Mouse (Mus musculus) heart, adult 2 months (tissue): ENCODE results near the gene Klhdc7b.

Experiments used
- EP300 ChIP-seq: fragments of 200-500 bp; IDR thresholded peaks from 2 replicates; pipeline ENCODE4 v1.6.1; 2011; ENCODE audit warnings: low read depth, low read length, control low read depth; ENCODE audit not compliant: insufficient read depth
- POLR2A ChIP-seq: fragments of 200-500 bp; IDR thresholded peaks from 2 replicates; pipeline ENCODE4 v1.6.1; 2011; ENCODE audit warnings: mild to moderate bottlenecking, low read depth, low read length, control low read depth; ENCODE audit not compliant: insufficient read depth

DNA sequence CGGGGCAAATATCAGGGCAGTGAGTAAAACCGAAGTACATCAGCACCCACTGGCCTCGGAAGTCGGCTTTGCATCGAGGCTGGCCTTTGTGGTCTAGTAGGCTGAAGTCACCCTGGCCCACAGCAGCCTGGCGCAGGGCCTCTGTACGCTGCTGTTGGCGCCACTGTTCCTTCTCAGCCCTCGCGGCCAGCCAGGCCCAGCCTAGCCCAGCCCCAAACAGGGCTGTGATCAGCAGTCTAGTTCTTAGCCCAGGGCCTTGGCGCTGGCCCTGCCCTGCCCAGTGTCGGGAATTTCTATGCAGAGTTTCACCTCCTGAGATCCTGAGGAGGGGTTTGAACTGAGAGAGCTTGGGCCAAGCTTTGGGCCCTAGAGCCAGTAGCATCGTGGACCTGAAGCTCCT is 12.6 kb upstream of the Klhdc7b start:
- TF ChIP-seq POLR2A (no peak), EP300 (no peak)
